Mouse (Mus musculus) right cerebral cortex, postnatal 25 days (tissue): ENCODE results near the gene AB124611.

ENCODE experiments used
- DNase-seq: peaks from one replicate; pipeline ENCODE4 v3.0.0; 2022

Gene AB124611

GRCm38 (mm10) chr9:21565004-21565586, 39.1 kb downstream of the AB124611 start:
- DNase-seq = no peak

- DNase-seq = no peak
Measured at GRCm38 (mm10) chr9:21566538-21566937, 40.6 kb downstream of the AB124611 start.

GRCm38 (mm10) chr9:21567051-21567450, 41.1 kb downstream of the AB124611 start:
- no peak for DNase-seq

GRCm38 (mm10) chr9:21568657-21569255, 42.8 kb downstream of the AB124611 start:
- no peak for DNase-seq

GRCm38 (mm10) chr9:21574012-21574801, 48.2 kb downstream of the AB124611 start:
- no peak for DNase-seq

GRCm38 (mm10) chr9:21575253-21575652, 49.3 kb downstream of the AB124611 start:
- no peak for DNase-seq

- DNase-seq = no peak
Measured at GRCm38 (mm10) chr9:21576286-21576685, 50.3 kb downstream of the AB124611 start.

GRCm38 (mm10) chr9:21578226-21578625, 52.2 kb downstream of the AB124611 start:
- no peak for DNase-seq

GRCm38 (mm10) chr9:21585401-21585800, 59.4 kb downstream of the AB124611 start:
- no peak for DNase-seq

GRCm38 (mm10) chr9:21587678-21588349, 61.8 kb downstream of the AB124611 start:
- DNase-seq = no peak

- no peak for DNase-seq
Measured at GRCm38 (mm10) chr9:21588350-21588749, 62.4 kb downstream of the AB124611 start.

- DNase-seq = no peak
Measured at GRCm38 (mm10) chr9:21589538-21589937, 63.6 kb downstream of the AB124611 start.

- DNase-seq = no peak
Measured at GRCm38 (mm10) chr9:21591127-21591830, 65.3 kb downstream of the AB124611 start.

- peak; percentile 18 for DNase-seq
Measured at GRCm38 (mm10) chr9:21591831-21592702, 66.1 kb downstream of the AB124611 start.

GRCm38 (mm10) chr9:21592703-21593121, 66.7 kb downstream of the AB124611 start, which contains the start of the genes Timm29 and Yipf2:
Gene Timm29 (plus strand): TSS chr9:21592722.
Gene Yipf2 (minus strand): TSS chr9:21592828.
- DNase-seq = peak; percentile 91

- peak; percentile 70 for DNase-seq
Measured at GRCm38 (mm10) chr9:21593122-21593721, 67.2 kb downstream of the AB124611 start.

GRCm38 (mm10) chr9:21594350-21594749, 68.4 kb downstream of the AB124611 start:
- peak; percentile 22 for DNase-seq

- DNase-seq = no peak
Measured at GRCm38 (mm10) chr9:21594838-21595237, 68.9 kb downstream of the AB124611 start.
